Mouse (Mus musculus) kidney, postnatal 0 days (tissue): ENCODE measurements around the gene Rgp1. TPM values are rescaled to one million over a fixed set of nuclear protein-coding genes. Genes with fewer than 3 reads are reported as not detected.
A peak's percentile ranks its signal among the peaks of the same experiment; 100 is the strongest.

ENCODE experiments used
- ATAC-seq: fragments of 200-750 bp; cut with Nextera tagmentation; replicated peaks from 2 replicates; pipeline ENCODE4 v1.8.0; 2017; ENCODE audit warnings: low read depth, moderate number of reproducible peaks, moderate TSS enrichment, moderate library complexity; ENCODE audit not compliant: low FRiP score
- DNase-seq: peaks from one replicate; pipeline ENCODE4 v3.0.0-alpha.2; 2016; ENCODE audit warnings: low spot score
- H3K27ac ChIP-seq: fragments of 300-500 bp; sonication (generic); 2 replicates; pipeline ENCODE4 v1.5.1; 2014; ENCODE audit warnings: mild to moderate bottlenecking
- H3K27me3 ChIP-seq: fragments of 300-500 bp; sonication (generic); 2 replicates; pipeline ENCODE4 v1.6.1; 2014; ENCODE audit warnings: low read length, mixed read lengths; ENCODE audit not compliant: insufficient read depth
- H3K36me3 ChIP-seq: fragments of 300-500 bp; sonication (generic); 2 replicates; pipeline ENCODE4 v1.6.1; 2014; ENCODE audit warnings: low read length, mixed read lengths; ENCODE audit not compliant: insufficient read depth
- H3K4me1 ChIP-seq: fragments of 300-500 bp; sonication (generic); replicated peaks from 2 replicates; pipeline ENCODE4 v1.6.1; 2014; ENCODE audit warnings: antibody characterized with exemption, low read length, mixed read lengths; ENCODE audit not compliant: insufficient read depth
- H3K4me2 ChIP-seq: fragments of 300-500 bp; sonication (generic); 2 replicates; pipeline ENCODE4 v1.6.1; 2014; ENCODE audit warnings: mild to moderate bottlenecking, low read length, moderate library complexity, mixed read lengths
- H3K4me3 ChIP-seq: fragments of 300-500 bp; sonication (generic); replicated peaks from 2 replicates; pipeline ENCODE4 v1.5.1; 2014; ENCODE audit warnings: low read depth, low read length
- H3K9ac ChIP-seq: fragments of 300-500 bp; sonication (generic); 2 replicates; pipeline ENCODE4 v1.6.1; 2014; ENCODE audit warnings: low read depth, low read length
- H3K9me3 ChIP-seq: fragments of 300-500 bp; sonication (generic); replicated peaks from 2 replicates; pipeline ENCODE4 v1.6.1; 2016; ENCODE audit warnings: low read length, inconsistent platforms, mixed read lengths
- CTCF ChIP-seq: IDR thresholded peaks from 2 replicates; pipeline ENCODE4 v1.5.1; 2016; ENCODE audit warnings: antibody characterized with exemption, low read depth, mild to moderate bottlenecking, moderate library complexity
- WGBS: fragments of 180-500 bp; shearing (Covaris S2); extraction: QIAGEN DNeasy Blood & Tissue Kit; methylation state at CpG from one replicate; pipeline ENCODE4 v1.1.7; 2014; 5-methylcytosine and 5-hydroxymethylcytosine counted together
- polyA plus RNA-seq: library from polyadenylated mRNA; unstranded; fragments of >200 nt; fragmentation: Nextera tagmentation; extraction: Ambion mirVana; gene quantifications from 2 replicates; pipeline ENCODE4 v1.2.1, GENCODE M21; 2015

Rgp1 gene
- polyA plus RNA-seq, 1 experiment from 2014 or later, result 17.8 TPM

DNA sequence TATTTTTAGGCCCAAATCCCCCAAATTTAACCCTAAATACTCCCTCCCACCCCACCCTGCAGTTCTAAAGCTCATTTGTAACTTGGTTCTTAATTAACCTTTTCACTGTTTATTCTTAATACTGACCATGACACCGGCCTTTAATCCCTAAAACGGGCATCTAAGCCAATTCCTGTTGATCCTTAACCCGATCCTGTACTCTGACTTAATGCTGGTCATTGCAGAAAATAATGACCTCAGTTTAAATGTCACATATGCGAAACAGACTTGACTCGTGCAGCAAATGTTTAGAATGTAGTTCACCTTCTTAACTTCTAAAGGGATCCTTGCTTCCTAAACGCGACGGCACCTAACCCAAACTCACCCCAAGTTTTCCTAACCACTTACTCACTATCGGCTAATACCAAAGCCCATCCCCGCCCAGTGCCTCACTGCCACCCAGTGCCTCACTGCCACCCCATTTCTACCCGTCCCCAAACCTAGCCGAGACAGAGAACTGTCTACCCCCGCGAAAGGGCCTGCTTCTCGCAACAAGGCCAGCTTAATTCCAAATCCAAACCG lies 17.0 kb upstream of the Rgp1 start:
- peak overlapping the region; percentile 79 for H3K4me2 ChIP-seq
- no peaks in the 10 kb centered on the region for H3K9me3 ChIP-seq
- peak overlapping the region; percentile 92 for H3K9ac ChIP-seq
- under 1% methylated on average over 16 of the region's 16 CpGs for WGBS
- peak overlapping the region; percentile 65 for H3K4me3 ChIP-seq
- H3K4me1 ChIP-seq, result peaks cover 49% of the 10 kb centered on the region
- no peak for DNase-seq
- peaks cover 20% of the 10 kb centered on the region for H3K36me3 ChIP-seq
- no peaks in the 10 kb centered on the region for H3K27me3 ChIP-seq
- H3K27ac ChIP-seq, result peak overlapping the region; percentile 99
- TF ChIP-seq CTCF, result no peak
- no peak for ATAC-seq

- under 1% methylated on average over 62 of the region's 62 CpGs for WGBS
- ATAC-seq, result peak; percentile 89
- Histone ChIP-seq H3K4me2 (peak within 1 kb of the TSS; percentile 79), H3K27me3 (no peaks in the 10 kb centered on the region), H3K9me3 (no peaks in the 10 kb centered on the region), H3K4me3 (peak within 1 kb of the TSS; percentile 65), H3K9ac (peak within 1 kb of the TSS; percentile 92), H3K27ac (peak within 1 kb of the TSS; percentile 99), H3K36me3 (peaks cover 25% of the 10 kb centered on the region), H3K4me1 (peaks cover 49% of the 10 kb centered on the region)
- DNase-seq, result peak; percentile 97
- TF ChIP-seq CTCF, result peak; percentile 35; the same call in 1 of the 2 replicates
These were observed 16.3 kb upstream of the Rgp1 start, which contains the start of the genes Creb3 and Tln1 for GRCm38 (mm10) chr4:43561997-43562768. Creb3 (plus strand) TSS chr4:43562332. Tln1 (minus strand) TSS chr4:43562691.

- Histone ChIP-seq H3K27ac (peak overlapping the region; percentile 99), H3K4me1 (peaks cover 42% of the 10 kb centered on the region), H3K9me3 (no peaks in the 10 kb centered on the region), H3K4me2 (peak overlapping the region; percentile 79), H3K9ac (peak overlapping the region; percentile 92), H3K36me3 (peaks cover 33% of the 10 kb centered on the region), H3K4me3 (peak overlapping the region; percentile 65), H3K27me3 (no peaks in the 10 kb centered on the region)
- 1% methylated on average over 22 of the region's 22 CpGs for WGBS
- ATAC-seq (peak; percentile 8; the same call in 1 of the 2 replicates), DNase-seq (peak; percentile 70)
- no peak for TF ChIP-seq CTCF
These were observed 15.5 kb upstream of the Rgp1 start for GRCm38 (mm10) chr4:43562769-43563600.

DNA sequence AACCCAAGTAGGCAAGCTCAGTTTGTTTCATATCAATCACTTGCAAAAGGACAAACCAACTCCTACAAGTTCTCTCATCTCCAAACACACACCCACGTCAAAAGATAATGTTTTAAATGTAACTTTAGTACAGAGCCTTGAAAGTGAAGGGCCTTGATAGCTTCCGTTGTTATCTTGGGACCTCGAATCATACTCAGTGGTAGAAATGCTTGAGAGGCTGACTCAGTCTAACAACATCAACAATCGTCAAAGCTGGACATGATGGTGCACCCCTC lies 15.0 kb upstream of the Rgp1 start:
- H3K9ac ChIP-seq, result peak overlapping the region; percentile 92
- peaks cover 38% of the 10 kb centered on the region for H3K36me3 ChIP-seq
- H3K27me3 ChIP-seq, result no peaks in the 10 kb centered on the region
- H3K9me3 ChIP-seq, result no peaks in the 10 kb centered on the region
- WGBS, result 55% methylated on average over 4 of the region's 4 CpGs
- peak overlapping the region; percentile 99; the same call in 1 of the 2 replicates for H3K27ac ChIP-seq
- ATAC-seq (no peak), DNase-seq (no peak)
- peaks cover 36% of the 10 kb centered on the region for H3K4me1 ChIP-seq
- peak overlapping the region; percentile 79 for H3K4me2 ChIP-seq
- no peak for TF ChIP-seq CTCF
- H3K4me3 ChIP-seq, result peak overlapping the region; percentile 65

GRCm38 (mm10) chr4:43564231-43564630 lies 14.3 kb upstream of the Rgp1 start:
- H3K27ac ChIP-seq, result no peak overlapping the region
- H3K4me1 ChIP-seq, result peaks cover 30% of the 10 kb centered on the region
- H3K9ac ChIP-seq, result no peak overlapping the region
- no peaks in the 10 kb centered on the region for H3K9me3 ChIP-seq
- peaks cover 45% of the 10 kb centered on the region for H3K36me3 ChIP-seq
- no peak overlapping the region for H3K4me3 ChIP-seq
- ATAC-seq, result no peak
- WGBS, result 47% methylated on average over 2 of the region's 2 CpGs
- no peak for TF ChIP-seq CTCF
- no peaks in the 10 kb centered on the region for H3K27me3 ChIP-seq
- DNase-seq, result peak; percentile 40
- H3K4me2 ChIP-seq, result no peak overlapping the region

GRCm38 (mm10) chr4:43567140-43567539 lies 11.4 kb upstream of the Rgp1 start:
- ATAC-seq, result no peak

More at GRCm38 (mm10) chr4:43567140-43567539, 11.4 kb upstream of the Rgp1 start:
- H3K36me3 ChIP-seq, result peaks cover 68% of the 10 kb centered on the region
- no peak overlapping the region for H3K4me3 ChIP-seq
- no peaks in the 10 kb centered on the region for H3K27me3 ChIP-seq
- no peaks in the 10 kb centered on the region for H3K9me3 ChIP-seq
- H3K4me2 ChIP-seq, result no peak overlapping the region
- no peak overlapping the region for H3K27ac ChIP-seq
- peaks cover 9% of the 10 kb centered on the region; the same call in 1 of the 2 replicates for H3K4me1 ChIP-seq
- 92% methylated on average over 9 of the region's 9 CpGs for WGBS
- no peak for TF ChIP-seq CTCF
- DNase-seq, result no peak
- H3K9ac ChIP-seq, result no peak overlapping the region
